Mouse (Mus musculus): ENCODE data around the gene Nckap1. TPM values are rescaled to one million over a fixed set of nuclear protein-coding genes. Genes with fewer than 3 reads are reported as not detected.

Nckap1 gene
- polyA plus RNA-seq (2015; fragmentation: Nextera tagmentation; extraction: Ambion mirVana), result 97.0 and 97.2 TPM in 2 replicates

- H3K9me3 ChIP-seq, result no peaks in the 10 kb centered on the region
- under 1% methylated on average over 59 of the region's 88 CpGs for WGBS
Measured at GRCm38 (mm10) chr2:80581043-80581711, at the start of gene Nckap1. Gene Nckap1 (minus strand): TSS chr2:80581380.

GRCm38 (mm10) chr2:80624523-80624922, 43.3 kb upstream of the Nckap1 start:
- Histone ChIP-seq H3K4me1 (no peaks in the 10 kb centered on the region), H3K36me3 (replicated peaks) (peaks cover 13% of the 10 kb centered on the region; the same call in 1 of the 2 replicates), H3K27me3 (replicated peaks) (no peaks in the 10 kb centered on the region), H3K9me3 (no peaks in the 10 kb centered on the region), H3K4me2 (no peak overlapping the region), H3K4me3 (no peak overlapping the region), H3K9ac (no peak overlapping the region), H3K27ac (no peak overlapping the region)
- 94% methylated on average over 4 of the region's 4 CpGs for whole genome bisulfite sequencing
- ATAC-seq (replicated peaks), result no peak

More at GRCm38 (mm10) chr2:80581043-80581711, at the start of gene Nckap1:
- Histone ChIP-seq H3K27me3 (replicated peaks) (no peaks in the 10 kb centered on the region), H3K4me1 (peaks cover 16% of the 10 kb centered on the region), H3K36me3 (replicated peaks) (no peaks in the 10 kb centered on the region), H3K9ac (peak within 1 kb of the TSS; percentile 84), H3K27ac (peak within 1 kb of the TSS; percentile 93), H3K4me3 (peak within 1 kb of the TSS; percentile 70), H3K4me2 (peak within 1 kb of the TSS; percentile 57)
- peak; percentile 96 for ATAC-seq (replicated peaks)

GRCm38 (mm10) chr2:80621921-80622320, 40.7 kb upstream of the Nckap1 start:
- ATAC-seq (replicated peaks), result no peak
- Histone ChIP-seq H3K4me1 (peaks cover 11% of the 10 kb centered on the region), H3K27me3 (replicated peaks) (no peaks in the 10 kb centered on the region), H3K36me3 (replicated peaks) (peaks cover 10% of the 10 kb centered on the region; the same call in 1 of the 2 replicates), H3K9me3 (no peaks in the 10 kb centered on the region), H3K4me3 (no peak overlapping the region), H3K9ac (no peak overlapping the region), H3K4me2 (no peak overlapping the region), H3K27ac (no peak overlapping the region)
- WGBS, result 92% methylated on average over 3 of the region's 3 CpGs

GRCm38 (mm10) chr2:80618991-80619390, 37.8 kb upstream of the Nckap1 start:
- no peak overlapping the region for H3K9ac ChIP-seq
- no peak overlapping the region for H3K4me3 ChIP-seq
- H3K4me2 ChIP-seq, result no peak overlapping the region
- WGBS, result 87% methylated on average over 3 of the region's 3 CpGs
- H3K36me3 ChIP-seq (replicated peaks), result no peaks in the 10 kb centered on the region
- peaks cover 11% of the 10 kb centered on the region for H3K4me1 ChIP-seq
- H3K9me3 ChIP-seq, result no peaks in the 10 kb centered on the region
- H3K27ac ChIP-seq, result no peak overlapping the region
- ATAC-seq (replicated peaks), result no peak
- no peaks in the 10 kb centered on the region for H3K27me3 ChIP-seq (replicated peaks)

- WGBS, result under 1% methylated on average over 21 of the region's 21 CpGs
- ATAC-seq (replicated peaks), result peak; percentile 100
- H3K9me3 ChIP-seq, result no peaks in the 10 kb centered on the region
Measured at GRCm38 (mm10) chr2:80616854-80617737, 35.9 kb upstream of the Nckap1 start, which contains the start of the genes Dusp19 and Nup35. Gene Dusp19 (plus strand): TSS chr2:80617045. Gene Nup35 (plus strand): TSS chr2:80617236.

GRCm38 (mm10) chr2:80612796-80613195, 31.6 kb upstream of the Nckap1 start:
- H3K4me2 ChIP-seq, result no peak overlapping the region
- H3K27me3 ChIP-seq (replicated peaks), result no peaks in the 10 kb centered on the region
- H3K36me3 ChIP-seq (replicated peaks), result no peaks in the 10 kb centered on the region
- no peaks in the 10 kb centered on the region for H3K9me3 ChIP-seq
- no peak overlapping the region for H3K27ac ChIP-seq
- no peak overlapping the region for H3K4me3 ChIP-seq
- H3K4me1 ChIP-seq, result peaks cover 4% of the 10 kb centered on the region
- WGBS, result 67% methylated on average over 2 of the region's 2 CpGs
- ATAC-seq (replicated peaks), result no peak
- no peak overlapping the region for H3K9ac ChIP-seq

More at GRCm38 (mm10) chr2:80616854-80617737, 35.9 kb upstream of the Nckap1 start, which contains the start of the genes Dusp19 and Nup35:
- peak within 1 kb of the TSS; percentile 71 for H3K9ac ChIP-seq
- H3K27me3 ChIP-seq (replicated peaks), result no peaks in the 10 kb centered on the region
- H3K4me3 ChIP-seq, result peak within 1 kb of the TSS; percentile 66
- peak within 1 kb of the TSS; percentile 85 for H3K27ac ChIP-seq
- H3K4me1 ChIP-seq, result peaks cover 11% of the 10 kb centered on the region
- H3K4me2 ChIP-seq, result peak within 1 kb of the TSS; percentile 72
- no peaks in the 10 kb centered on the region for H3K36me3 ChIP-seq (replicated peaks)

- Histone ChIP-seq H3K27me3 (replicated peaks) (no peaks in the 10 kb centered on the region), H3K27ac (no peak overlapping the region), H3K4me2 (no peak overlapping the region), H3K9me3 (no peaks in the 10 kb centered on the region), H3K4me3 (no peak overlapping the region), H3K36me3 (replicated peaks) (no peaks in the 10 kb centered on the region), H3K4me1 (no peaks in the 10 kb centered on the region), H3K9ac (no peak overlapping the region)
- WGBS, result 65% methylated on average over 1 of the region's 1 CpGs
- ATAC-seq (replicated peaks), result no peak
Measured at GRCm38 (mm10) chr2:80612286-80612685, 31.1 kb upstream of the Nckap1 start.

GRCm38 (mm10) chr2:80603771-80604426, 22.7 kb upstream of the Nckap1 start:
- H3K4me2 ChIP-seq, result no peak overlapping the region
- no peak overlapping the region for H3K27ac ChIP-seq
- no peaks in the 10 kb centered on the region for H3K4me1 ChIP-seq
- no peaks in the 10 kb centered on the region for H3K36me3 ChIP-seq (replicated peaks)
- no peak overlapping the region for H3K9ac ChIP-seq
- ATAC-seq (replicated peaks), result no peak
- no peak overlapping the region for H3K4me3 ChIP-seq
- H3K9me3 ChIP-seq, result no peaks in the 10 kb centered on the region
- H3K27me3 ChIP-seq (replicated peaks), result no peaks in the 10 kb centered on the region
- 76% methylated on average over 19 of the region's 19 CpGs for WGBS

- Histone ChIP-seq H3K4me2 (no peak overlapping the region), H3K27ac (no peak overlapping the region), H3K9me3 (no peaks in the 10 kb centered on the region), H3K36me3 (replicated peaks) (no peaks in the 10 kb centered on the region), H3K27me3 (replicated peaks) (no peaks in the 10 kb centered on the region), H3K9ac (no peak overlapping the region), H3K4me3 (no peak overlapping the region), H3K4me1 (no peaks in the 10 kb centered on the region)
- 95% methylated on average over 13 of the region's 13 CpGs for WGBS
- no peak for ATAC-seq (replicated peaks)
Measured at GRCm38 (mm10) chr2:80602756-80603155, 21.6 kb upstream of the Nckap1 start.

- Histone ChIP-seq H3K4me3 (no peak overlapping the region), H3K9ac (no peak overlapping the region), H3K36me3 (replicated peaks) (no peaks in the 10 kb centered on the region), H3K27me3 (replicated peaks) (no peaks in the 10 kb centered on the region), H3K4me1 (no peaks in the 10 kb centered on the region), H3K9me3 (no peaks in the 10 kb centered on the region), H3K4me2 (no peak overlapping the region), H3K27ac (no peak overlapping the region)
- no peak for ATAC-seq (replicated peaks)
Measured at GRCm38 (mm10) chr2:80600611-80601010, 19.4 kb upstream of the Nckap1 start.

GRCm38 (mm10) chr2:80599850-80600249, 18.7 kb upstream of the Nckap1 start:
- no peaks in the 10 kb centered on the region for H3K36me3 ChIP-seq (replicated peaks)
- ATAC-seq (replicated peaks), result no peak
- H3K9me3 ChIP-seq, result no peaks in the 10 kb centered on the region
- H3K4me1 ChIP-seq, result no peaks in the 10 kb centered on the region
- no peaks in the 10 kb centered on the region for H3K27me3 ChIP-seq (replicated peaks)
- H3K4me2 ChIP-seq, result no peak overlapping the region
- no peak overlapping the region for H3K4me3 ChIP-seq
- no peak overlapping the region for H3K9ac ChIP-seq
- WGBS, result 90% methylated on average over 3 of the region's 3 CpGs
- H3K27ac ChIP-seq, result no peak overlapping the region

- no peak for ATAC-seq (replicated peaks)
- no peaks in the 10 kb centered on the region for H3K9me3 ChIP-seq
- H3K4me1 ChIP-seq, result no peaks in the 10 kb centered on the region
- no peaks in the 10 kb centered on the region for H3K27me3 ChIP-seq (replicated peaks)
- H3K4me3 ChIP-seq, result no peak overlapping the region
- no peak overlapping the region for H3K9ac ChIP-seq
- no peak overlapping the region for H3K4me2 ChIP-seq
- 74% methylated on average over 5 of the region's 5 CpGs for WGBS
- no peaks in the 10 kb centered on the region for H3K36me3 ChIP-seq (replicated peaks)
- H3K27ac ChIP-seq, result no peak overlapping the region
Measured at GRCm38 (mm10) chr2:80596960-80597359, 15.8 kb upstream of the Nckap1 start.

All from midbrain, embryonic 15.5 days (tissue).